Mouse (Mus musculus): ENCODE measurements around the gene Gabpb1. TPM values are rescaled to one million over a fixed set of nuclear protein-coding genes. Genes with fewer than 3 reads are reported as not detected.

Gene Gabpb1
- polyA plus RNA-seq, 1 experiment, result 21.8 TPM

GRCm38 (mm10) chr2:126584621-126585369 lies 91.3 kb downstream of the Gabpb1 start:
- H3K27me3 ChIP-seq (ENCODE audit: control insufficient read depth, insufficient read depth, low read length), result no peaks in the 10 kb centered on the region
- no peak for TF ChIP-seq CTCF (IDR thresholded peaks at IDR 0.05; ENCODE audit: borderline replicate concordance, insufficient read depth, low read depth, low read length)
- TF ChIP-seq POLR2A (IDR thresholded peaks at IDR 0.05; ENCODE audit: borderline replicate concordance, insufficient read depth, low read length), result no peak
- no peak overlapping the region for H3K4me3 ChIP-seq (replicated peaks; ENCODE audit: insufficient read depth, low read depth, low read length)
- no peaks in the 10 kb centered on the region for H3K4me1 ChIP-seq (ENCODE audit: control insufficient read depth, insufficient read depth, low read length)
- DNase-seq, result no peak
- WGBS, result 83% methylated on average over 8 of the region's 8 CpGs
- H3K27ac ChIP-seq (ENCODE audit: insufficient read depth, low read length), result no peak overlapping the region

DNA sequence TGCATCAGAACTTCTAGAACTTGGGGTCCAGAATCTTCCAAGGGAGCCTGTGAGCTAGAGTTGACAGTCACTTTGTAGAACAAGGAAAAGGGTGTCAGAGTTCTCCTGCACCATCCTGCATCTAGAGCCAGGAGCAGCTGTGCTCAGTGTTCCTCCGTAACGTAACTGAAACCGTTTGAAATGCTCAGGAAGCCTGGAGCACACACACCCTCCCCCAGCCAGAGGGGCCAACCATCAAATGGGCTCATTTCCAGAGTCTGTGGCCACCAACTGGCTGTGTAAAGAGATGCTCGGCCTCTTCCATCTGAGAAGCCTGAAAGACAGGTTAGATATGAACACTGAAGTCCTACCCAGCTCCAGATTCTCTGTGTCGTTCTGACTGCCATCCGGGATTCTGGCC lies 92.2 kb downstream of the Gabpb1 start:
- no peak overlapping the region for H3K4me3 ChIP-seq (replicated peaks; ENCODE audit: insufficient read depth, low read depth, low read length)
- WGBS, result 33% methylated on average over 6 of the region's 6 CpGs
- no peak overlapping the region for H3K27ac ChIP-seq (ENCODE audit: insufficient read depth, low read length)
- H3K4me1 ChIP-seq (ENCODE audit: control insufficient read depth, insufficient read depth, low read length), result no peaks in the 10 kb centered on the region
- no peak for TF ChIP-seq POLR2A (IDR thresholded peaks at IDR 0.05; ENCODE audit: borderline replicate concordance, insufficient read depth, low read length)
- TF ChIP-seq CTCF (IDR thresholded peaks at IDR 0.05; ENCODE audit: borderline replicate concordance, insufficient read depth, low read depth, low read length), result no peak
- no peaks in the 10 kb centered on the region for H3K27me3 ChIP-seq (ENCODE audit: control insufficient read depth, insufficient read depth, low read length)
- no peak for DNase-seq

- DNase-seq, result no peak
- Histone ChIP-seq H3K27ac (ENCODE audit: insufficient read depth, low read length) (no peak overlapping the region), H3K27me3 (ENCODE audit: control insufficient read depth, insufficient read depth, low read length) (no peaks in the 10 kb centered on the region), H3K4me1 (ENCODE audit: control insufficient read depth, insufficient read depth, low read length) (no peaks in the 10 kb centered on the region), H3K4me3 (replicated peaks; ENCODE audit: insufficient read depth, low read depth, low read length) (no peak overlapping the region)
- TF ChIP-seq CTCF (IDR thresholded peaks at IDR 0.05; ENCODE audit: borderline replicate concordance, insufficient read depth, low read depth, low read length) (no peak), POLR2A (IDR thresholded peaks at IDR 0.05; ENCODE audit: borderline replicate concordance, insufficient read depth, low read length) (no peak)
- WGBS, result 92% methylated on average over 1 of the region's 1 CpGs
Measured at GRCm38 (mm10) chr2:126579282-126579681, 96.9 kb downstream of the Gabpb1 start.

Other genes with a start within 250 kb of the Gabpb1 start
- gene Atp8b4, start 175.7 kb downstream of the Gabpb1 start, polyA plus RNA-seq (2012; rRNA removed), result 0.02 TPM in 2 replicates
- 6.6 and 9.4 TPM in 2 replicates for gene Slc27a2, start 123.9 kb downstream of the Gabpb1 start, polyA plus RNA-seq (2012; rRNA removed)
- gene Hdc, start 57.0 kb downstream of the Gabpb1 start, polyA plus RNA-seq (2012; rRNA removed), result 6.6 and 7.0 TPM in 2 replicates
- gene Usp8, start 31.0 kb upstream of the Gabpb1 start, polyA plus RNA-seq (2012; rRNA removed), result 54.6 and 54.7 TPM in 2 replicates
- 1.9 and 2.5 TPM in 2 replicates for gene Usp50, start 107.1 kb upstream of the Gabpb1 start, polyA plus RNA-seq (2012; rRNA removed)
- gene Trpm7, start 199.9 kb upstream of the Gabpb1 start, polyA plus RNA-seq (2012; rRNA removed), result 27.6 and 28.9 TPM in 2 replicates